Mouse (Mus musculus) urinary bladder, adult 18-20 months (tissue): ENCODE measurements around the gene Naa50.

Experiments used
- DNase-seq, 2 experiments: peaks; one replicate each; pipeline ENCODE4 v3.0.0; 2022; ENCODE audit warnings: low spot score in 2 of 2, mixed read lengths in 2 of 2

The Naa50 gene

DNA sequence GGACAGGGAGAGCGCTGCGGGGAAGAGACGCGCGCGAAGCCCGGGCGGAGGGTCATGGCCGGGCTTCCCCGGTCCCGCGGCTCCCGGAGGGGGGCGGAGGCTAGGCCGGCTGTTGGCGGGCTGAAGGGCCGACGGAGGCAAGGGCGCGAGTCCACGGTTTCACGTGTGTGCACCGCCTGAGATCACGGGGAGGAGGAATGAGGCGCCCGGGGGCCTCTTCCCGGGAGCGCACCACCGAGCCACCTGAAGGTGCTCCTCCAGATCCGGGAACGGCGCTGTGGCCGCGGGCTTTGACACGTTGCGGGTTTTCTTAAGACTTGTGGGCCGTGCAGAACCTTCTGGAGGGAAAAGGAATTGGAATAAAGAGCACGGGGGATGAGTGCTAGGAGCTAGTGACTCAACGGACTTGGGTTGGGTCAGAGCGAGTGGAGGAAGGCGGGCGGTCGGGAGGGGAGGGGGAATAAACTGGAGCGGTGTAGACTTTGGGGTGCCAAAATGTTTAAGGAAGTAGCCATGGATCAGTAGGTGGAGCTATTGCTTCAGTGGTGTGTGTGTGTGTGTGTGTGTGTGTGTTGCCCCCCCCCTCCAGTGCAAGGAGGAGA, 657 bp downstream of the Naa50 start:
- DNase-seq = peak; percentile 68 to 84

- DNase-seq = no peak
Measured at GRCm38 (mm10) chr16:44141483-44141882, 1.9 kb downstream of the Naa50 start.

- no peak for DNase-seq
Measured at GRCm38 (mm10) chr16:44149002-44149767, 9.6 kb downstream of the Naa50 start.

DNA sequence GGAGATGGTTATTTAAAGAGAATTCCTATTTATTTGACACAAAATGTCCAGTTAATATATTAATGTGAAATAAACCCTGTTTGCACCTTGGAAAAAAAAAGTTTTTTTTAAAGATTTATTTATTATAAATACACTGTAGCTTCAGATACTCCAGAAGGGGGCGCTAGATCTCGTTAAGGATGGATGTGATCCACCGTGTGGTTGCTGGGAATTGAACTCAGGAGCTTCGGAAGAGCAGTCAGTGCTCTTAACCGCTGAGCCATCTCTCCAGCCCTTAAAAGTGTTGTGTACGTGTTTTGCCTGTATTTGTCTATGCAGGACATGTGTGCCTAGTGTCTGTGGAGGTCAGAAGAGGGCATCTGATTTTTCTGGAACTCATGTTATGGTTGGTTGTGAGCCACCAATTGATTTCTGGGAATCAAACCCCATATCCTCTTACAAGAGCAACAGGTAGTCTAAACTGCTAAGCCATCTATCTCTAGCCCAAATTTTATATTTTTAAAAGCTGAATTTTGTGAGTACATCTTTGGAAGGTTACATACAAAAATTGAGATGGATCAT, 14.9 kb downstream of the Naa50 start:
- no peak for DNase-seq

DNA sequence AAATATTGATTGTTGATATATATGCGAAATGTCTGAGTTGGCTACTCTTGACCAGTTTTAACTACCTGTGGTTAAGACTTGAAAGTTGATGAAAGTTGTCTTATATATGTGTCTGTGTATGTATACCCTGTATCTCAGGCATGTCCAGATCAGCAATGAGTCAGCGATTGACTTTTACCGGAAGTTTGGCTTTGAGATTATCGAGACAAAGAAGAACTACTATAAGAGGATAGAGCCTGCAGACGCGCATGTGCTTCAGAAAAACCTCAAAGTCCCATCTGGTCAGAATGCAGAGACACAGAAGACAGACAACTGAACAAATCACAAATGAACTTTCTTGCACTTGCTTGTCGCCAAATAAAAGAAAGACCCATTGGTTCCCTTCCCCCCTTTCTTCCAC, 19.7 kb downstream of the Naa50 start:
- DNase-seq = no peak

- no peak for DNase-seq
Measured at GRCm38 (mm10) chr16:44163831-44164230, 24.2 kb downstream of the Naa50 start.

- no peak for DNase-seq
Measured at GRCm38 (mm10) chr16:44165182-44165581, 25.6 kb downstream of the Naa50 start.

- no peak for DNase-seq
Measured at GRCm38 (mm10) chr16:44168990-44169389, 29.4 kb downstream of the Naa50 start.

DNA sequence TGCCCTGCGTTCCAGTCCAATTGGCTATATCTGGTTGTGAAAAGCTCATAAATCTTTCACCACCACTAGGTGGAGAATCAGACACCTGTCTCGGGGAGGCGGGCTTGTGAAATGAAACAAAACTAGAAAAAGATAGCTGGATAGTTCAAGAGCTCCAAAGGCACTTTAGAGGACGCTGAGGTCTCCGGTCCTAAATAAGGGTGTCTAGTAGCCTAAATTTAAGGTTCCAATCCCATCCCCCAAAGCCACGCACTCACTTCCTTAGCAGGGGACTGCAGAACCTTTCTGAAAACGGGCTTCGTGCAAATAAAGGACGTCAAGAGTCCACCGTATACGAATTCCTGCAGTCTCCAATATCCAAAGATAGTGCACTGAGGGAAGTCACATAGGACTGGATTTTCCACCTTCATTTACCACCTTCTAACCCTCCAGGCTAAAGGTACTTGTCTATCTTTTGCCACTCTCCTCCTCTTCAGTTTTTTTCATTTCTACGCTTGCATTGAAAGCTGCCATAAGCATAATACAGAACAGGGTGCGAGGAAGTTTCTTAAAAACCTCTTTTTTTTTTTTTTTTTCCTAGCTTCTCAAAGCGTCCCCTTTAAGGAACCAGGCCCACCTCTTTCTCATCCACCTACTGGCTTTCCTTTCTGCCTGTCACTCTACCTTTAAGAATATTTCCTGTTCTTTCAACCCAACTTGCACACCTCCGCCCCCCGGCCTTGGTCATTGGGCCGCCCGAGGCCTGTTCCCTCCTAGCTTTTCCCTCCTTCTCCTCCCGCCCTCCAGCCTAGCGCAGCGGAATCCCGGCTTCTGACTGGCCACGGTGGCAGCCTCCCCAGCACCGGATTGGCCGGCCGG, 32.9 kb downstream of the Naa50 start:
- peak; percentile 89 to 99 for DNase-seq

- DNase-seq = peak; percentile 46 to 65
Measured at GRCm38 (mm10) chr16:44173155-44173941, 33.7 kb downstream of the Naa50 start, which contains the start of gene Usf3. TSS of gene Usf3 (plus strand) at chr16:44173246.

DNA sequence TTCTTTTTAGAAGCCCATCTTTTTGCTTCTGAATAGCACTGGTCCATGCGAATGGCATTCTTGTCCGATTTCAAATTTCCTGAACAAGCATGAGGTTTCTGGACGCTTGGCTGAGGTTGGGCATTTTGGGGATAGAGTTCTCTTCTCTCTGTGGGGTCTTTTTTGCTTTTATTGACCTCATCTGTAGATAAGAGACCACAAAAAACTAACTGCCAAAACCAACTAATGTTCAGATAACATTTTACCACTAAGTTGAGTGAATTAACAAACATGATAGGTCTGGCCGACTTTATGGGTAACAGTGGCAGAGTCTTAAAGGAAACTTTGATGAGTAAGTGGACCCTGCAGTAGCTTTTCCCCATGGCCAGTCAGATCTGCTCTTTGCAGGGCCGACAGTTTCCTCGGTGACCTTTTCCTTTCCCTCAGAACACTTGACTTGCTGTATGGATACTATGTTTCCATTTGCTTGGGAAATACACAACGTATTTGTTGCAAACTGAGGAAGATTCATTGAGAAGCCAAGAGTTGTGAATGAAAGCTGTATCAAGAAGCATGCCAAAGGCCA, 34.4 kb downstream of the Naa50 start:
- no peak for DNase-seq

DNA sequence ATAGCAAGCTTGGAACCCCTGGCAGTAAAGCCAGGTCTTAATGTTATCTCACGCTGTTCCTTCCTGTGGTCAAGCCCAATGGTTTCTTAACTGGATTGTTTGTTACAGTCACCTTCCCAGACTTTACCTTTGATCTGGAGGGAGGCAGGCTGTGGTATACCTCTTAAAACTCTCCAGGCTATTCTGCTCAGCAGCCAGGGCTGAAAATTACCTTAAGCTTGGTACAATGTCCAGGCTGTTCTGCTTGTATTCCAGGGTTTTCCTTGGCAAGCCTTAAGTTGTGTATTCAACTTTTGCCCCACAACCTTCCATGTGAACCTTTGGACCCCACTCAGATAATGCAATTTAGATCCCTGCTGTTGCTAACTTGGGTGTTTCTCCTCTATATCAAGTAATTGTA, 35.4 kb downstream of the Naa50 start:
- no peak for DNase-seq

DNA sequence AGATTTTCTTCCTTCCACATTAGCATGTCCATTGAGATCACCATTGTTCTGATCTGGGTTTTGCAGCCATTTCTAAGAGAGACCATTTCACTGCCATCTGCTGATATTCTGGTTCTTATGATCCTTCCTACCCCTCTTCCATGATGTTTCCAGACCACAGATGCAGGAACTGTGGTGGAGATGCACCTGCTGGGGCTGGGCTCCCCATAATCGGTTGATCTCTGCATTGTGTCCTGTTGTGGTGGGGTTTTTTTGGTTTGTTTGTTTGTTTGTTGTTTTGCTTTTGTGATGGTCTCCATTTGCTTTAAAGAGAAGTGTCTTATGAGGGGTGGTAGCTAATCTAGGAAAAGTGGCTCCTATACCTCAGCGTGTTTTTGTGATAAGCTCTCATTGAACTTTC, 36.9 kb downstream of the Naa50 start:
- no peak for DNase-seq

DNA sequence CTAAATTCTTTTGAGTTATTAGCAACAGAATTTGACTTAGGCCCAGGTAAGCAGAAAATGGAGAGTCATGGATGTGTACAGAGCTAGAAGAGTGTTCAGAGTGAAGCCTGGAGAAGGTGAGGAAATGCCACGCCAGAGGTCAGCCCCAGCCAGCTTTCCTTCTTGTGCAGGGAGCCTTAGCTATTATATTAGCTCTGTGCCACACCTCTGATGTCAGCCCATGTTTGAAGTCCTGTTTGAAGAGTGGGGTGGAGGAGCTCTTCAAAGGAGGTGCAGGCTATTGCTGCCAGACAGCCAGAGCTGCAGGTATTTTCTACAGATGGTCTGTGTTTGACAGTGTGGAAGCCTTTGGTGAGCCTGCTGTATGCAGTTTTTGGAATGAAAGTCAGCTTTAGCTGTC, 38.9 kb downstream of the Naa50 start:
- DNase-seq = no peak

DNA sequence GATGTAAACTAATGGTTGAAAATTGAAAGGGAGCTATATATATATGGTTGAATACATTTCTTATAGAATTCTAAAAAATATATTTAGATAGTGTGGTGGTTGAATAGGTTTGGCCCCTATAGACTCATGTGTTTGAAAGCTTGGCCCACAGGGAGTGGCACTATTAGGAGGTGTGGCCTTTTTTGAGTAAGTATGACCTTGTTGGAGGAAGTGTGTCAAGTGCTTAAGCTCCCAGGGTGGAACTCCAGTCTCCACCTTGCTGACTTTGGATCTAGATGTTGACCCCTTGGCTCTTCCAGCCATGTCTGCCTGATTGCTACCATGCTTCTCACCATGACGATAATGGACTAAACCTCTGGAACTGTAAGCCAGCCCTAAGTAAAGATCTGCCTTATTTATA, 43.0 kb downstream of the Naa50 start:
- DNase-seq = no peak

DNA sequence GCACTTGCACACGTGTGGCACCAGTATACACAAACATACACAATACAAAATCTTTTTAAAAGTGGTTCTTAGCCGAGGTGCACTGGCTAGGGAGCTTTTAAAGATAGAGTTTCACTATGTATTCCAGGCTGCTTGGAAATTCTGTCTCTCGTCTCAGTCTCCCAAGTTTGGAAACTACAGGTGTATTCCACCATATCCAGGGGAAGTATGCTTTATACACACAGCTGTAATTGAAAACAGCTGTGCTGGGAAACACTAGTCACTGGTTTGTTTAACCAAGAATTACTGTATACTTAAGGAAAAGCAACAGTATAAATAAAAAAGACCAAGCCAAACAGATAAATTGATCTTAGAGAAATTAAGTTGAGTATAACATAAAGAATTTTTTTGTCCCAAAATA, 45.1 kb downstream of the Naa50 start:
- DNase-seq = no peak

GRCm38 (mm10) chr16:44187172-44187571, 47.5 kb downstream of the Naa50 start:
- no peak for DNase-seq

- DNase-seq = no peak
Measured at GRCm38 (mm10) chr16:44188766-44189165, 49.1 kb downstream of the Naa50 start.

DNA sequence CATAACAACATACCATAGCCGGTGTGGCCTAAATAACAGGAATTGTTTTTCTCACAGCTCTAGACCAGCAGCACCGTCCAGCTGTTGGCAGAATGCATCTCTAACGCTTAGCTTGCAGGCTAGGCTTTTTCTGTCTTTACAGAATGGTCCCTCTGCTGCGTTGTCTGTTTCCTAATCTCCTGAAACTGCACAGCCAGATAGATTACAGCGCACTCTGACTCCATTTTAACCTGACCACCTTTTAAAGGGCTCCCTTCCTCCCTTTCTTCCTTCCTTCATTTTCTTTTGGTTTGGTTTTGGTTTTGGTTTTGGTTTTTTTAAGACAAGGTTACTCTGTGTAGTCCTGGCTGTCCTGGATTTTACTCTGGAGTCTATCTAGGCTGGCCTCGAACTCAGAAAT, 50.4 kb downstream of the Naa50 start:
- no peak for DNase-seq

- DNase-seq = no peak
Measured at GRCm38 (mm10) chr16:44190968-44191367, 51.3 kb downstream of the Naa50 start.

DNA sequence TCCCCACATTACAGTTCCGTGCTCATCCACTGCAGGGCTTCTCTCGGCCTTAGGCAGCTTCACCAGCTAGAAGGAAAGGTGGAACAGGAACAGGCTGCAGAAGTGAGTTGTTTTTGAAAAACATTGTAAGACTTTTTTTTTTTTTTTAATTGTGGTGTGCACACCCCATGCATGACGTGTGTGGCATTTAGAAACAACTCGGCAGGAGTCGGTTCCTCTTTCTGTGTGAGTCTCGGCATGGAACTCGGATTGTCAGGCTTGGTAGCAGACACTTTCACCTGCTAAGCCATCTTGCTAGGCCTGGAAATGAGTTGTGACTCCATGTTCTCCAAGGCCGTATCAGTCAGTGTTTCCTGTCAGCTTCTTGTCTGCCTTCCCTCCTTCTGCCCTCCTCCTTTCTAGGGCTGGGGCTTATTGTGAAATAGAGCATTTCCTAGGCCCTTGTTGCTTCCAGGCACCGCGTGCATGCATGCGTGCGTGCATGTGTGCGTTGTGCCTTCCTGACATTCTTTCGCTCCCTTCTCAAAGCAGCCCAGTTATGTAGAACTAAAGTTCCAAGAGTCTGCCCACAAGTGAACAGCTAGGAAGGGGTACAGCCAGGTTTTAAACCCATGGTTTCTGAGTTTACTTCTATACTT, 59.6 kb downstream of the Naa50 start:
- DNase-seq = no peak
